ENCODE assay signal across 29 mouse cellular contexts in genomic region chr10:126479743-126480142, GRCm38 (mm10).
"Had no signal": no experiment of that assay in that cellular context is flagged by ENCODE, and none has a peak within 500 bp of the region (broad histone marks: within the 10 kb centered on the region; RNA-seq: fewer than 3 reads in every experiment).

No protein-coding gene starts in this region.

- H3K4me2 ChIP-seq: embryonic facial prominence, embryonic 12.5 days; embryonic facial prominence, embryonic 13.5 days; embryonic facial prominence, embryonic 15.5 days; forebrain, embryonic 12.5 days; forebrain, embryonic 13.5 days; forebrain, embryonic 15.5 days had no signal

- H3K27me3 ChIP-seq: embryonic facial prominence, embryonic 12.5 days; embryonic facial prominence, embryonic 13.5 days; embryonic facial prominence, embryonic 15.5 days; forebrain, embryonic 12.5 days; forebrain, embryonic 13.5 days; forebrain, embryonic 15.5 days had no signal

- H3K4me3 ChIP-seq: embryonic facial prominence, embryonic 10.5 days; embryonic facial prominence, embryonic 12.5 days; embryonic facial prominence, embryonic 13.5 days; embryonic facial prominence, embryonic 15.5 days; erythroblast, embryonic 14.5 days; forebrain, embryonic 10.5 days; forebrain, embryonic 12.5 days; forebrain, embryonic 13.5 days; forebrain, embryonic 15.5 days; gastrocnemius, adult 2 months; heart, adult 2 months had no signal

- H3K36me3 ChIP-seq: embryonic facial prominence, embryonic 10.5 days; embryonic facial prominence, embryonic 12.5 days; embryonic facial prominence, embryonic 13.5 days; embryonic facial prominence, embryonic 15.5 days; forebrain, embryonic 10.5 days; forebrain, embryonic 12.5 days; forebrain, embryonic 15.5 days had no signal

- H3K4me1 ChIP-seq: embryonic facial prominence, embryonic 10.5 days; embryonic facial prominence, embryonic 12.5 days; embryonic facial prominence, embryonic 13.5 days; embryonic facial prominence, embryonic 15.5 days; forebrain, embryonic 10.5 days; forebrain, embryonic 12.5 days; forebrain, embryonic 13.5 days; forebrain, embryonic 15.5 days had no signal

- H3K27ac ChIP-seq: embryonic facial prominence, embryonic 10.5 days; embryonic facial prominence, embryonic 12.5 days; embryonic facial prominence, embryonic 13.5 days; embryonic facial prominence, embryonic 15.5 days; forebrain, embryonic 10.5 days; forebrain, embryonic 12.5 days; forebrain, embryonic 13.5 days; forebrain, embryonic 15.5 days; gastrocnemius, adult 2 months; heart, adult 2 months had no signal

- H3K9ac ChIP-seq: embryonic facial prominence, embryonic 12.5 days; embryonic facial prominence, embryonic 13.5 days; embryonic facial prominence, embryonic 15.5 days; forebrain, embryonic 12.5 days; forebrain, embryonic 13.5 days; forebrain, embryonic 15.5 days; forebrain, postnatal 0 days had no signal

- H3K9me3 ChIP-seq: embryonic facial prominence, embryonic 12.5 days; embryonic facial prominence, embryonic 13.5 days; embryonic facial prominence, embryonic 15.5 days; forebrain, embryonic 13.5 days; forebrain, embryonic 15.5 days had no signal

- ATAC-seq: forebrain, embryonic 13.5 days; forebrain, embryonic 14.5 days; forebrain, embryonic 15.5 days; forebrain, embryonic 16.5 days; forebrain, postnatal 0 days had no signal

- DNase-seq: cerebellum, adult 18-20 months; cerebellum, adult 2 months; cerebellum, adult 8-10 months; cerebellum, adult 9-10 months; cerebellum, adult 9-11 months; cerebellum, postnatal 10 days; cerebellum, postnatal 14 days; cerebellum, postnatal 25 days; cerebellum, postnatal 36 days; embryo, embryonic 11 days; forebrain, postnatal 0 days; gastrocnemius, adult 2 months; gastrocnemius, postnatal 10 days; gastrocnemius, postnatal 14 days; gastrocnemius, postnatal 25 days; gastrocnemius, postnatal 36 days; heart, adult 18-20 months; heart, adult 2 months had no signal
